Mouse (Mus musculus): ENCODE results near the gene Tgif2. TPM values are rescaled to one million over a fixed set of nuclear protein-coding genes. Genes with fewer than 3 reads are reported as not detected.
"Not testable (repeated sequence)": the region's sequence is repeated elsewhere in the genome, so short reads cannot be mapped to it uniquely, and the experiment has no call there.

The Tgif2 gene
- polyA plus RNA-seq, 1 experiment from 2014 or later, result 55.7 TPM

- Histone ChIP-seq H3K27me3 (no peaks in the 10 kb centered on the region), H3K9me3 (no peaks in the 10 kb centered on the region), H3K4me2 (no peak overlapping the region), H3K9ac (no peak overlapping the region), H3K27ac (no peak overlapping the region), H3K4me3 (no peak overlapping the region), H3K36me3 (no peaks in the 10 kb centered on the region), H3K4me1 (peaks cover 14% of the 10 kb centered on the region; the same call in 1 of the 2 replicates)
- 39% methylated on average over 4 of the region's 4 CpGs for WGBS
- no peak for ATAC-seq (ENCODE audit: borderline replicate concordance, extremely low read depth, low FRiP score, low TSS enrichment)
Observed at GRCm38 (mm10) chr2:156899184-156899583, 59.4 kb downstream of the Tgif2 start.

GRCm38 (mm10) chr2:156901344-156901743 lies 61.5 kb downstream of the Tgif2 start:
- Histone ChIP-seq H3K27ac (no peak overlapping the region), H3K4me2 (no peak overlapping the region), H3K36me3 (no peaks in the 10 kb centered on the region), H3K4me3 (no peak overlapping the region), H3K9me3 (no peaks in the 10 kb centered on the region), H3K27me3 (no peaks in the 10 kb centered on the region), H3K4me1 (peaks cover 9% of the 10 kb centered on the region), H3K9ac (no peak overlapping the region)
- no peak for ATAC-seq (ENCODE audit: borderline replicate concordance, extremely low read depth, low FRiP score, low TSS enrichment)
- WGBS, result 76% methylated on average over 2 of the region's 2 CpGs

- Histone ChIP-seq H3K4me3 (no peak overlapping the region), H3K9me3 (no peaks in the 10 kb centered on the region), H3K4me1 (peaks cover 8% of the 10 kb centered on the region), H3K27ac (no peak overlapping the region), H3K27me3 (no peaks in the 10 kb centered on the region), H3K4me2 (no peak overlapping the region), H3K9ac (no peak overlapping the region), H3K36me3 (no peaks in the 10 kb centered on the region)
- WGBS, result 55% methylated on average over 6 of the region's 6 CpGs
- no peak for ATAC-seq (ENCODE audit: borderline replicate concordance, extremely low read depth, low FRiP score, low TSS enrichment)
Observed at GRCm38 (mm10) chr2:156901883-156902282, 62.1 kb downstream of the Tgif2 start.

- not testable (repeated sequence) for H3K9me3 ChIP-seq; H3K27ac ChIP-seq; H3K4me1 ChIP-seq; H3K4me2 ChIP-seq; H3K36me3 ChIP-seq; ATAC-seq (ENCODE audit: borderline replicate concordance, extremely low read depth, low FRiP score, low TSS enrichment); H3K4me3 ChIP-seq; H3K9ac ChIP-seq; H3K27me3 ChIP-seq
- WGBS, result 69% methylated on average over 4 of the region's 4 CpGs
Observed at GRCm38 (mm10) chr2:156902411-156902810, 62.6 kb downstream of the Tgif2 start.

- Histone ChIP-seq H3K9me3 (no peaks in the 10 kb centered on the region), H3K27me3 (no peaks in the 10 kb centered on the region), H3K4me1 (peaks cover 4% of the 10 kb centered on the region; the same call in 1 of the 2 replicates), H3K36me3 (no peaks in the 10 kb centered on the region), H3K4me2 (no peak overlapping the region), H3K27ac (no peak overlapping the region), H3K9ac (no peak overlapping the region), H3K4me3 (no peak overlapping the region)
- ATAC-seq (ENCODE audit: borderline replicate concordance, extremely low read depth, low FRiP score, low TSS enrichment), result no peak
- WGBS, result 25% methylated on average over 2 of the region's 2 CpGs
Observed at GRCm38 (mm10) chr2:156903367-156903766, 63.6 kb downstream of the Tgif2 start.

Other genes starting within 250 kb of the Tgif2 start
- gene Dlgap4, start 226.3 kb upstream of the Tgif2 start, polyA plus RNA-seq (2015; fragmentation: Nextera tagmentation; extraction: Ambion mirVana), result 58.3 and 67.9 TPM in 2 replicates
- gene Myl9, start 64.6 kb upstream of the Tgif2 start, polyA plus RNA-seq (2015; fragmentation: Nextera tagmentation; extraction: Ambion mirVana), result 443 and 454 TPM in 2 replicates
- 6.0 and 7.5 TPM in 2 replicates for gene 4930518I15Rik, start 17.9 kb downstream of the Tgif2 start, polyA plus RNA-seq (2015; fragmentation: Nextera tagmentation; extraction: Ambion mirVana)
- 186 and 190 TPM in 2 replicates for gene Rab5if, start 23.1 kb downstream of the Tgif2 start, polyA plus RNA-seq (2015; fragmentation: Nextera tagmentation; extraction: Ambion mirVana)
- gene Sla2, start 47.2 kb downstream of the Tgif2 start, polyA plus RNA-seq (2015; fragmentation: Nextera tagmentation; extraction: Ambion mirVana), result 0.38 and 2.4 TPM in 2 replicates
- gene Ndrg3, start 152.0 kb downstream of the Tgif2 start, polyA plus RNA-seq (2015; fragmentation: Nextera tagmentation; extraction: Ambion mirVana), result 43.2 and 49.7 TPM in 2 replicates
- gene Dsn1, start 167.1 kb downstream of the Tgif2 start, polyA plus RNA-seq (2015; fragmentation: Nextera tagmentation; extraction: Ambion mirVana), result 39.0 and 40.9 TPM in 2 replicates
- 4.1 and 5.1 TPM in 2 replicates for gene Soga1, start 239.2 kb downstream of the Tgif2 start, polyA plus RNA-seq (2015; fragmentation: Nextera tagmentation; extraction: Ambion mirVana)
- not detected in 2 replicates for gene Tldc2, start 247.0 kb downstream of the Tgif2 start, polyA plus RNA-seq (2015; fragmentation: Nextera tagmentation; extraction: Ambion mirVana)

All from lung, embryonic 15.5 days (tissue).